Mouse (Mus musculus) midbrain, embryonic 14.5 days (tissue): ENCODE measurements around the gene Wscd2. TPM values are rescaled to one million over a fixed set of nuclear protein-coding genes. Genes with fewer than 3 reads are reported as not detected.

Source experiments
- ATAC-seq: fragments of 200-750 bp; cut with Nextera tagmentation; 2 replicates; pipeline ENCODE4 v1.8.0; 2017; ENCODE audit warnings: moderate number of reproducible peaks, moderate library complexity; ENCODE audit not compliant: low FRiP score, low TSS enrichment
- DNase-seq: peaks from one replicate; pipeline ENCODE4 v3.0.0-alpha.2; 2015
- H3K27ac ChIP-seq: fragments of 300-500 bp; sonication (generic); replicated peaks from 2 replicates; pipeline ENCODE4 v1.5.1; 2014; ENCODE audit warnings: mild to moderate bottlenecking, low read depth, low read length, moderate library complexity
- H3K27me3 ChIP-seq: fragments of 300-500 bp; sonication (generic); 2 replicates; pipeline ENCODE4 v1.6.1; 2014; ENCODE audit warnings: low read length, control low read depth, mixed read lengths; ENCODE audit not compliant: control insufficient read depth, insufficient read depth
- H3K36me3 ChIP-seq: fragments of 300-500 bp; sonication (generic); 2 replicates; pipeline ENCODE4 v1.6.1; 2014; ENCODE audit warnings: low read length, control low read depth; ENCODE audit not compliant: control insufficient read depth, insufficient read depth
- H3K4me1 ChIP-seq: fragments of 300-500 bp; sonication (generic); 2 replicates; pipeline ENCODE4 v1.6.1; 2014; ENCODE audit warnings: mild to moderate bottlenecking, antibody characterized with exemption, low read length, control low read depth; ENCODE audit not compliant: control insufficient read depth, insufficient read depth
- H3K4me2 ChIP-seq: fragments of 300-500 bp; sonication (generic); 2 replicates; pipeline ENCODE4 v1.6.1; 2014; ENCODE audit warnings: mild to moderate bottlenecking, low read length, moderate library complexity
- H3K4me3 ChIP-seq: fragments of 300-500 bp; sonication (generic); replicated peaks from 2 replicates; pipeline ENCODE4 v1.5.1; 2014; ENCODE audit warnings: low read depth, low read length
- H3K9ac ChIP-seq: fragments of 300-500 bp; sonication (generic); replicated peaks from 2 replicates; pipeline ENCODE4 v1.6.1; 2014; ENCODE audit warnings: mild to moderate bottlenecking, low read length, moderate library complexity
- H3K9me3 ChIP-seq: fragments of 300-500 bp; sonication (generic); 2 replicates; pipeline ENCODE4 v1.6.1; 2016; ENCODE audit warnings: low read length, control low read depth, mixed read lengths; ENCODE audit not compliant: control insufficient read depth
- WGBS: fragments of 180-500 bp; shearing (Covaris S2); extraction: QIAGEN DNeasy Blood & Tissue Kit; methylation state at CpG from one replicate; pipeline ENCODE4 v1.1.7; 2014; 5-methylcytosine and 5-hydroxymethylcytosine counted together
- polyA plus RNA-seq: library from polyadenylated mRNA; unstranded; fragments of >200 nt; fragmentation: Nextera tagmentation; extraction: Ambion mirVana; gene quantifications from 2 replicates; pipeline ENCODE4 v1.2.1, GENCODE M21; 2014

Wscd2 gene
- polyA plus RNA-seq, 1 experiment from 2014 or later = 10.7 TPM

DNA sequence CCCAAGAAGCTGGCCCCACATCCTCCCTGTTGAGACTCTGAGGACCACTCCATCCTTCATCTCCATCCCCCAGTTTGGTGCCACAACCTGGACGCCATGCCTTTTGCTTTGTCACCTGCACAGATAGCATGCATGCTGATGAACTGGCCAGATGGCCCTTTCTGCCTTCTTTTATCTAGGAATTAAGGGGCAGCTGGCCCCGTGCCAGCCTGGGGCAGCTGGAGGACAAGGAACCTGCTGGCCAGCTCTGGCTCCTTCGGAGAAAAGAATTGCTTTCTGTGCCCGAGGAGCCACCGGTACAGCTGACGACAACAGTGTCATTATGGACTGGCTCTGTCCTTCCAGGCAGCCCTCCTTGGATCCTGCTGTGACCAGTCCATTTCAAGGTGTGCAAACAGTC lies 32.9 kb upstream of the Wscd2 start:
- Histone ChIP-seq H3K4me1 (peaks cover 36% of the 10 kb centered on the region), H3K4me3 (no peak overlapping the region), H3K36me3 (no peaks in the 10 kb centered on the region), H3K9ac (no peak overlapping the region), H3K27ac (0 out of 2 replicates have a peak overlapping the region, but pooled peaks have one; percentile 16), H3K9me3 (no peaks in the 10 kb centered on the region), H3K27me3 (no peaks in the 10 kb centered on the region), H3K4me2 (no peak overlapping the region)
- DNase-seq (peak; percentile 58), ATAC-seq (no peak)
- WGBS = 39% methylated on average over 6 of the region's 6 CpGs

DNA sequence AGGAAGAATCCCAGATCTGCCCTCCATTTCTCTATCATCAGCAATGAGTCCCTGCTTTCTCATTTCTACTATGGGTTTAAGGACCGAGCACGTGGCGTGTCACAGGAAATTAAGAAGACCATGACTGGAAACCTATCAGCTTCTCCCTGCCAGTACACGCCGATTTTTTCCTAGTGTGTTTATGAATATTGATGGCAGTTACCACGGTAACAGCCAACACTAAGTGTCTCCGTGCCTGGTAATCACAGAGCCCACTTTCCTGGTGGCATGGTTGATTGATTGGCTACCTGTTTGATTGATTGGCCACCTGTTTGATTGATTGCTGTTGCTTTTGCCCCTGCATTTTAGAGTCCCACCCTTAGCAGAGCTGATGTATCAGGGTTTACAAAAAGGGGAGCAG lies 30.2 kb upstream of the Wscd2 start:
- peaks cover 36% of the 10 kb centered on the region for H3K4me1 ChIP-seq
- no peak overlapping the region for H3K27ac ChIP-seq
- no peak overlapping the region for H3K9ac ChIP-seq
- H3K4me3 ChIP-seq = no peak overlapping the region
- WGBS = 25% methylated on average over 7 of the region's 7 CpGs
- H3K36me3 ChIP-seq = no peaks in the 10 kb centered on the region
- H3K27me3 ChIP-seq = no peaks in the 10 kb centered on the region
- H3K9me3 ChIP-seq = no peaks in the 10 kb centered on the region
- no peak for ATAC-seq
- H3K4me2 ChIP-seq = no peak overlapping the region
- peak; percentile 76 for DNase-seq

DNA sequence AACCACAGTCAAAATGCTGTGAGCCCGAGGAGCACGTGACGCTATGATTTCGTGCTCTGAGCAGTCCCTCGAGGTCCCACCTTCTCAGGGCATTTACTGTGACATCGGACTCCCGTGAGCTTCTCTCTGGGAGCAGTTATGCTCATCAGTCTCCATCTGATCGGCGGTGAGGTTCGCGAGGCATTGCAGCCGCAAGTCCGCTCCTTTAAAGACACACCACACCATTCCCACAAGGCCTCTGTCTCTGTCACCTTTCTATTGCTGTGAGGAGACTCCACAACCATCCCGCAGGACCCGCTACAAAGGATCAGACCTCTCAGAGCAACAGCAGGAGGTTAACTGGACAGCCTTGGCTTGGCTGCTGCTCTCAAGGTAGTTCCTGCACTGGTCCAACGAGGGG lies 28.6 kb upstream of the Wscd2 start:
- Histone ChIP-seq H3K4me1 (peaks cover 37% of the 10 kb centered on the region), H3K27me3 (no peaks in the 10 kb centered on the region), H3K4me2 (peak overlapping the region; percentile 56), H3K9me3 (no peaks in the 10 kb centered on the region), H3K9ac (peak overlapping the region; percentile 39; the same call in 1 of the 2 replicates), H3K4me3 (peak overlapping the region; percentile 17), H3K27ac (peak overlapping the region; percentile 72), H3K36me3 (no peaks in the 10 kb centered on the region)
- no peak; the same call in 1 of the 2 replicates for ATAC-seq
- peak; percentile 55 for DNase-seq
- 4% methylated on average over 16 of the region's 16 CpGs for WGBS

DNA sequence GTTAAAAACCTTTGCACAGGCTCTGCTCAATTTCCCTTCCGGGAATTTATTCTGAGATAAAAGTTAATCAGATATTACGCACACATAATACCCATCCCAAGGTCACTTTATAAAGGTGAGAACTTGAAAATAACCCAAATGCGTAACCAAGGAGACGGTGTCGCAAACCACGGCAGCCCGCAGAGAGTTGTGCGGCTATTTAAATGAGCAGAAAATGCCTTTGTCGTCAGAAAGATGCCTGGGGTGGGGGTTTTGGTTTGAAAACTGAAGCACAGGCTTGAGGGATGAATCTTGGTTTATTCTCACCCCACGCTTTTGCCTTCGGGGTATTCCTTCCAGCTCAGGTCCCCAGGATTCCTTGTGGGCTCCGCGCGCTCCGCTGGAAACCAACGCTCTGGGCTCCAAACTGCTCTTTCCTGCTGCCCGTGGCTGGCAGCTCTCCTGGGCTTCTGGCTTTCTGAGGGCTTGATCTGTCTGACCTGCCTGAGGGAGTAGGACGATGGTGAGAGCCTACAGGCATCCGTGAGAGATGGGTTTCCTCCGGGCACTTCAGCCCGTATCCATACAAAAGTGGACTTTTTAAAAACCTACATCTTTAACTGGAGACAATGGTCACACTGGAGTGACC lies 28.0 kb upstream of the Wscd2 start:
- Histone ChIP-seq H3K4me2 (peak overlapping the region; percentile 56), H3K4me1 (peaks cover 40% of the 10 kb centered on the region), H3K27me3 (no peaks in the 10 kb centered on the region), H3K4me3 (peak overlapping the region; percentile 17), H3K36me3 (no peaks in the 10 kb centered on the region), H3K9ac (peak overlapping the region; percentile 39; the same call in 1 of the 2 replicates), H3K27ac (peak overlapping the region; percentile 72), H3K9me3 (no peaks in the 10 kb centered on the region)
- WGBS = 14% methylated on average over 21 of the region's 21 CpGs
- peak; percentile 77 for DNase-seq
- ATAC-seq = no peak; the same call in 1 of the 2 replicates

DNA sequence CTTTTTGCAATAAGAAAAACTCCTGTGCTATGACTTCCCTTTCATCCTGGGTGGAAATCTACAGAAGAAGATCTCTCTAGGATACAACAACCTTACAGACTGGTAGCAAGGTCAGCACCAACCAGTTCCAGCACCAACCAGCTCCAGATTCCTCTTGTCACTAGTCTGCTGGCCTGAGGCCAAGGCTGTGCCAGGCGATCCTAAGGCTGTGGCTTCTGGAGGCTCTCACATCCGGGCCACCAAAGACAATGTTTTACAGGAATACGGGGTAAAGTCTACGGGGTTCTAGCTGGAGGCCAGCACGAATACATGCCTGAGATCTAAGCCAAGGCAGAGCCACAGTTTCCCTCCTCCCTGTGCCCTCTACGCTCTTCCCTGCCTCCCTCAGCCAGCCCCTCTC lies 25.4 kb upstream of the Wscd2 start:
- ATAC-seq = no peak
- Histone ChIP-seq H3K27ac (no peak overlapping the region), H3K4me2 (no peak overlapping the region), H3K4me3 (no peak overlapping the region), H3K9me3 (no peaks in the 10 kb centered on the region), H3K9ac (no peak overlapping the region), H3K36me3 (no peaks in the 10 kb centered on the region), H3K27me3 (no peaks in the 10 kb centered on the region), H3K4me1 (peaks cover 50% of the 10 kb centered on the region)
- 78% methylated on average over 6 of the region's 6 CpGs for WGBS
- peak; percentile 23 for DNase-seq

DNA sequence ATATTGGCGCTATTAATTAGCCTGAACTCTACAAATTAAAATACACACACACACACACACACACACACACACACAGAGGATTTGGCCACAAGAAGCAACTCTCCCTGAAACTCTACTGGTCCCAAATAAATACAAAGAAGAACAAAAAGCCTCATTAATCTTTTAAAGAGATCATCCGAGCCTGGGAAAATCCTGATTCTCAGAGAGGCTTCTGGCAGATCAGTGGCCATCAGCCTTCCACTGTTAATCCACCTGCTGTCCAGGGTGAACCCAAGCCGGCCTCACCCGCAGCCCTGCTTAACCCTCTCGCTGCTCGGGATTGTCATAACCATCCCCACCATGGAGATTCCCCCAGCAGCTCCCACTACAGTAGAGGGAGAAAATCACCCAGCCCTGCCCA lies 23.6 kb upstream of the Wscd2 start:
- H3K4me2 ChIP-seq = no peak overlapping the region
- no peak overlapping the region for H3K27ac ChIP-seq
- 22% methylated on average over 6 of the region's 6 CpGs for WGBS
- peaks cover 38% of the 10 kb centered on the region for H3K4me1 ChIP-seq
- DNase-seq (peak; percentile 18), ATAC-seq (no peak)
- no peaks in the 10 kb centered on the region for H3K36me3 ChIP-seq
- no peaks in the 10 kb centered on the region for H3K27me3 ChIP-seq
- H3K9ac ChIP-seq = no peak overlapping the region
- no peak overlapping the region for H3K4me3 ChIP-seq
- no peaks in the 10 kb centered on the region for H3K9me3 ChIP-seq

DNA sequence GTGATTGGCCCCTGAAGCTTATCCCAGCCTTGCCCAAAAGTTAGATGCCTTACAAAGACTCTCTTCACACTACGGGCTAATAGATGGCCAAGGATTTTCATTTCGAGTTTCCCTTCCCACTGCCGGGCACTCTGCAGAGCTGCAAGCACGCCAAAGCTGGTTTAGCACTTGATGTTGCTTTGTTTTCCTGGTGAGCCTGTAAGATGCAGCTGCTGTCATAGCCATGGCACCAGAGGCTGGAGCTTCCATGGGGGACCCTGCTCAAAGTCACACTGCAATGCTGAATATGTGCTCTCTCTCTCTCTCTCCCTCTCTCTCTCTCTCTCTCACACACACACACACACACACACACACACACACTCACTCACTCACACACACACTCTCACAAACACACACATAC lies 23.1 kb upstream of the Wscd2 start:
- H3K9me3 ChIP-seq = no peaks in the 10 kb centered on the region
- peak; percentile 39 for DNase-seq
- H3K27ac ChIP-seq = 0 out of 2 replicates have a peak overlapping the region, but pooled peaks have one; percentile 32
- no peak overlapping the region for H3K4me3 ChIP-seq
- 20% methylated on average over 4 of the region's 4 CpGs for WGBS
- no peak overlapping the region for H3K9ac ChIP-seq
- no peak for ATAC-seq
- H3K4me1 ChIP-seq = peaks cover 33% of the 10 kb centered on the region
- H3K4me2 ChIP-seq = no peak overlapping the region
- no peaks in the 10 kb centered on the region for H3K36me3 ChIP-seq
- no peaks in the 10 kb centered on the region for H3K27me3 ChIP-seq

DNA sequence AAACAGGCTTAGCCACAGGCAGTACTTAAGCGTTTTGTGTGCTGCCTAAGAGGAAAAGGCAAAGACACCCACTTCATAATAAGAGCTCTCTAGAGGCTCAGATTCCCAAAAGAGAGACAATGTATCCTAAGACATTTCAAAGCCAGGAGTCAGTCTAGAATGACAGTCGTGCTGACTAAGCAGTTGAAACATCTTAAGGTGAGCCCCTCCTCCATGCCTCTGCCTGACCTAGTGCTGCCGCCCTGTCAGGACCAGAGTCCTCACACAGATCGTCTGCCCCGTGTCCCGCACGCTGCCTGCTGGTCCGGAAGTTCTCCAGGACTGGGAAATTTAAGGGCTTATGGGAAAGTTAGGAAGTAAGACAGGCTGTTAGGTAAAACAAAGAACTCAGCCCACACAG lies 22.4 kb upstream of the Wscd2 start:
- H3K4me3 ChIP-seq = no peak overlapping the region
- ATAC-seq (no peak), DNase-seq (peak; percentile 47)
- no peak overlapping the region for H3K4me2 ChIP-seq
- no peaks in the 10 kb centered on the region for H3K9me3 ChIP-seq
- peaks cover 27% of the 10 kb centered on the region for H3K4me1 ChIP-seq
- H3K27ac ChIP-seq = peak overlapping the region; percentile 32; the same call in 1 of the 2 replicates
- 1% methylated on average over 8 of the region's 8 CpGs for WGBS
- no peaks in the 10 kb centered on the region for H3K36me3 ChIP-seq
- H3K27me3 ChIP-seq = no peaks in the 10 kb centered on the region
- H3K9ac ChIP-seq = no peak overlapping the region

DNA sequence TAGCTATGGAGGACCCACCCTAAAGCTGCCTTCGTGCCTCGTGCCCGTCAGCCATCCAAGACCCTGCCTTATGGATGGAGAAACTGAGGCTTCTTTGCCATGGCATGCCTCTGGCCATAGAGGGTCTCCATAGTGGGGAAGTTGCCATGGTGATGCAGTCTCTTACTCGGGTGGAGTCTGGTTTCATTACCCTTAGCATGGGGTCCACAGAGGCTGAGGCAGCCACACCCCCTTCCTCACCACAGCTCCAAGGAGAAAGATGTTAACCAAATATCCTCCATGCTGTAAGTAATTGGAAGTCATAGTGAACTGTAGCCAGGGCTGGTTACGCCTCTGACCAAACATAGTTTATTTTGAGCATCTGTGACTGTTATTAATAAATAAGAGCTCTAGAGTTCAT lies 21.5 kb upstream of the Wscd2 start:
- Histone ChIP-seq H3K9me3 (no peaks in the 10 kb centered on the region), H3K4me3 (no peak overlapping the region), H3K27me3 (no peaks in the 10 kb centered on the region), H3K27ac (no peak overlapping the region), H3K36me3 (no peaks in the 10 kb centered on the region), H3K9ac (no peak overlapping the region), H3K4me1 (peaks cover 22% of the 10 kb centered on the region), H3K4me2 (no peak overlapping the region)
- WGBS = 52% methylated on average over 5 of the region's 5 CpGs
- DNase-seq = no peak
- no peak for ATAC-seq
